Mouse (Mus musculus) liver, adult 2 months (tissue): ENCODE measurements at regions not wholly inside any gene's neighbourhood (a gene's known extent, or its start where the extent isn't known, plus 50 kb on each side); places are given as distances from the start of the nearest gene placed in this dataset.

ENCODE experiments used
- CTCF ChIP-seq: fragments of 200-500 bp; IDR thresholded peaks from 2 replicates; pipeline ENCODE4 v1.5.1; 2011; ENCODE audit warnings: low read depth, low read length, control low read depth
- POLR2A ChIP-seq: fragments of 200-500 bp; IDR thresholded peaks from 2 replicates; pipeline ENCODE4 v1.6.1; 2011; ENCODE audit warnings: low read length, control low read depth; ENCODE audit not compliant: insufficient read depth; ENCODE audit errors: extremely low read depth

- no peak for TF ChIP-seq POLR2A
- no peak for TF ChIP-seq CTCF
Measured at GRCm38 (mm10) chr2:167858346-167858745, 73.5 kb upstream of the Ptpn1 start.
